Mouse (Mus musculus) neural tube, embryonic 12.5 days (tissue): ENCODE results near the gene Sec62. TPM values are rescaled to one million over a fixed set of nuclear protein-coding genes. Genes with fewer than 3 reads are reported as not detected.
"Not testable (repeated sequence)": the region's sequence is repeated elsewhere in the genome, so short reads cannot be mapped to it uniquely, and the experiment has no call there.

Experiments used
- ATAC-seq: fragments of 200-750 bp; cut with Nextera tagmentation; 2 replicates; pipeline ENCODE4 v1.8.0; 2017; ENCODE audit warnings: low read depth, mild to moderate bottlenecking, moderate TSS enrichment, moderate library complexity; ENCODE audit not compliant: low FRiP score
- H3K27ac ChIP-seq: fragments of 300-500 bp; sonication (generic); 2 replicates; pipeline ENCODE4 v1.5.1; 2016
- H3K27me3 ChIP-seq: fragments of 300-500 bp; sonication (generic); replicated peaks from 2 replicates; pipeline ENCODE4 v1.6.1; 2016; ENCODE audit warnings: mild to moderate bottlenecking
- H3K36me3 ChIP-seq: fragments of 300-500 bp; sonication (generic); 2 replicates; pipeline ENCODE4 v1.6.1; 2016; ENCODE audit warnings: mild to moderate bottlenecking
- H3K4me1 ChIP-seq: fragments of 300-500 bp; sonication (generic); 2 replicates; pipeline ENCODE4 v1.6.1; 2016
- H3K4me2 ChIP-seq: fragments of 300-500 bp; sonication (generic); replicated peaks from 2 replicates; pipeline ENCODE4 v1.6.1; 2016; ENCODE audit warnings: mild to moderate bottlenecking
- H3K4me3 ChIP-seq: fragments of 300-500 bp; sonication (generic); 2 replicates; pipeline ENCODE4 v1.5.1; 2016
- H3K9ac ChIP-seq: fragments of 300-500 bp; sonication (generic); 2 replicates; pipeline ENCODE4 v1.6.1; 2016; ENCODE audit warnings: mild to moderate bottlenecking
- H3K9me3 ChIP-seq: fragments of 300-500 bp; sonication (generic); 2 replicates; pipeline ENCODE4 v1.6.1; 2016; ENCODE audit warnings: mild to moderate bottlenecking
- WGBS: fragments of 180-500 bp; shearing (Covaris S2); methylation state at CpG from one replicate; pipeline ENCODE4 v1.1.7; 2016; 5-methylcytosine and 5-hydroxymethylcytosine counted together
- polyA plus RNA-seq: library from polyadenylated mRNA; unstranded; fragments of >200 nt; fragmentation: Nextera tagmentation; extraction: Ambion mirVana; gene quantifications from 2 replicates; pipeline ENCODE4 v1.2.1, GENCODE M21; 2016

Gene Sec62
- polyA plus RNA-seq, 1 experiment from 2014 or later: 84.1 TPM

DNA sequence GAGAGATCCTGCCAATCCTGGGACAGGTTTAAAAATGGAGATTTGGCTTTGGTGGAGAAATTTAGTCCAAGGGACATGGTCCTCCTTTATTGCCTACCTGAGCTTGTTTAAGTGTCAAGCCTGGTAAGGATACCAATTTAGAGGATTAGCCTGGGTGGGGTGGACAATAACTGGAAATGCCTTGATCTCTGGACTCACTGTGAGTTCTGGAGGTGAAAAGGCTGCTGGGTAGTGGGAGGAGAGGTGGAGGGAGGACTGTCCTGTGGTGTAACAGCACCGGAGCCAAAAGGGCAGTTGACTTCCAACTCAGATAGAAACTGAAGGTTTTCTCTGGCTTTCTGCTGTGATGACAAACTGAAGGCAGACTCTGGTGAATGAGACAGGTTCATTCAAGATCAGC lies 54.7 kb downstream of the Sec62 start:
- ATAC-seq: no peak
- Histone ChIP-seq H3K4me2 (no peak overlapping the region), H3K9ac (no peak overlapping the region)

DNA sequence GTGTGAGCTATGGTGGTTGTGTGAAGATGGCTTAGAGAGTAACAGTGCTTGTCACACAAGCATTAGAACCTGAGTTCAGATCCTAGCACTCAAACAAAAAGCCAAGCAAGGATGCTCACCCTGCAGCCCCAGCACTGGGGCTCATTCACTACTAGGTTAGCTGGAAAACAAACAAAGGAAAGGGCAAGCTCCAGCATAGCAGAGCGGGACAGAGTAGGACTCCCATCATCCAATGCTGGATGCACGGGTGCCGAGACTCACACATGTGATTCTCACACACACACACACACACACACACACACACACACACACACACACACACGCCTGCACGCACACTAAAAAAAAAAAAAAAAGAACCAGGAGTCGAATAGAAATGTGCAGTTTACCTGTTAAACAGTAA lies 58.7 kb downstream of the Sec62 start:
- H3K27me3 ChIP-seq: peaks cover 19% of the 10 kb centered on the region
- no peak overlapping the region for H3K4me2 ChIP-seq
- H3K9me3 ChIP-seq: no peaks in the 10 kb centered on the region
- no peaks in the 10 kb centered on the region for H3K36me3 ChIP-seq
- 87% methylated on average over 6 of the region's 6 CpGs for WGBS
- H3K4me1 ChIP-seq: peaks cover 8% of the 10 kb centered on the region; the same call in 1 of the 2 replicates
- H3K9ac ChIP-seq: no peak overlapping the region
- ATAC-seq: no peak
- H3K27ac ChIP-seq: no peak overlapping the region
- H3K4me3 ChIP-seq: no peak overlapping the region

More for the DNA sequence above, 54.7 kb downstream of the Sec62 start:
- Histone ChIP-seq H3K4me3 (no peak overlapping the region), H3K27me3 (no peaks in the 10 kb centered on the region), H3K36me3 (no peaks in the 10 kb centered on the region), H3K4me1 (no peaks in the 10 kb centered on the region), H3K9me3 (no peaks in the 10 kb centered on the region), H3K27ac (no peak overlapping the region)
- WGBS: 68% methylated on average over 1 of the region's 1 CpGs

DNA sequence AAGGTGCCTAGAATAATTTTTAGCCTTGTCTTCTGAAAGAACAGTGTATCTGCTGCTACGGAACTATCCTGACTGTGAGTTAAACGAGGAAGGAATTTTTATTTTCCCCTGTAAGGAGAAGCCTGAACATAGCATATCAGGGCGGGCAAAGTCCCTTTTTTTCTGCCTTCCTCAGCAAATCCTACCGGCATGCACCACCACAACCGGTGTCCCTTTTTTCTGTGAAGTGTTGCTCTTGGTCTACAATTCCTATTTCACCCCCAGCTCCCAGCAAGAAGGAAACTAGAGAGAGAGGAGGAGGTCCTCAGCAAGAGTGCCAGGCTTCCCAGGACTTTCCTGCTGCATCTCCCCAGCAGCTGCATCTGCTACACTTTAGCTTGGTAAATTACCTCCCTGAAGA lies 60.9 kb downstream of the Sec62 start:
- Histone ChIP-seq H3K4me2 (no peak overlapping the region), H3K4me1 (peaks cover 8% of the 10 kb centered on the region; the same call in 1 of the 2 replicates), H3K9me3 (no peaks in the 10 kb centered on the region), H3K27ac (no peak overlapping the region), H3K27me3 (peaks cover 25% of the 10 kb centered on the region), H3K9ac (no peak overlapping the region), H3K36me3 (no peaks in the 10 kb centered on the region), H3K4me3 (no peak overlapping the region)
- no peak for ATAC-seq
- WGBS: 92% methylated on average over 5 of the region's 5 CpGs

DNA sequence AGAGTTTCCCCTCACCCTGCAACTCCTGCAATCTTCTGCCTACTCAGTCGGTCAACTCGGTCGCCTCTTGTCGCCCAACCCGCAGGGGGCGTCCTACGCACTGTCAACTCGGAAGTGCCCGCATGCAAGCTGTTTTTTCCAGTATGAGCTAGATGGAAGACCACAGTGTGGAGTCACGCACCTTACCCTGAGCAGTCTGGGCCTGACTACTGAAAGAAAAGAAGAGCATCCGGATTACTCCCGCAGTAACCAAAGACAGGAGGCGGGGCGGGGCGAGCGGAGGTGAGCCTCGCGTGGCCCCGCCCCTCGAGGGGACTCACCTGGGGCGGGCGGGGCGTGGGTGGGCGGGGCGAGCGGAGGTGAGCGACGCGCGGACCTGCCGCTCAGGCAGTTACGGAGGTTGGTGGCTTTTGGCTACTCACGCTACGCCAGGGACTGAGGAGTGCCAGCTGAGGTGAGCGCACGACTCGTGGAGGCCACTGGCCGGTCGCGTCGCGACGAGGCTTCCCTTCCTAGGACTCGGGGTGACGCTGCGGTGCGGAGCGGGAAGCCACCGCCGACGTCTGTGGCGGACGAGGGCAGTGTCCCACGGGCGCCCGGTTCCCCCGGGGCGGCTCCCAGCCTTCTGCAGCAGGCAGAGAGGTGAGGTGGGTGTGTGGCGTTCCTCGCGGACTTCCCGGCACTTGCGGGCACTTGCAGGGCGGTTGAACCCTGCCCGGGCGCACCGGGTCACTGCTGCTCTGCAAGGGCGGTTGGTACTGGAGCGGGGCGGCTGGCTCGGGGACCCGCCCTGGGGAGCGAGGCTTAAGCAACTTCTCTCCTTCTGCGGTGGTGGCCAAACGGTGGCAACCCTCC lies 63.2 kb downstream of the Sec62 start, which contains the start of gene Gpr160:
TSS of gene Gpr160 (plus strand) at position 347 of the 855 bp plus-strand sequence.
- Histone ChIP-seq H3K9me3 (no peaks in the 10 kb centered on the region), H3K4me1 (peaks cover 8% of the 10 kb centered on the region; the same call in 1 of the 2 replicates), H3K36me3 (no peaks in the 10 kb centered on the region), H3K27me3 (peaks cover 25% of the 10 kb centered on the region), H3K27ac (no peak within 1 kb of the TSS), H3K4me3 (peak within 1 kb of the TSS; percentile 49), H3K4me2 (peak within 1 kb of the TSS; percentile 98), H3K9ac (peak within 1 kb of the TSS; percentile 59)
- ATAC-seq: peak; percentile 84
- under 1% methylated on average over 72 of the region's 75 CpGs for WGBS

DNA sequence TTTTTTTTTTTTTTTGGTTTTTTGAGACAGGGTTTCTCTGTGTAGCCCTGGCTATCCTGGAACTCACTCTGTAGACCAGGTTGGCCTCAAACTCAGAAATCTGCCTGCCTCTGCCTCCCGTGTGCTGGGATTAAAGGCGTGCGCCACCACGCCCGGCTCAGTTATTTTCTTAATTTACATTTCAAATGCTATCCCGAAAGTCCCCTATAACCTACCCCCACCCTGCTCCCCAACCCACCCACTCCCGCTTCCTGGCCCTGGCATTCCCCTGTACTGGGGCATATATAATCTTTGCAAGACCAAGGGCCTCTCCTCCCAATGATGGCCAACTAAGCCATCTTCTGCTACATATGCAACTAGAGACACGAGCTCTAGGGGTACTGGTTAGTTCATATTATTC lies 66.9 kb downstream of the Sec62 start:
- H3K27me3 ChIP-seq: peaks cover 23% of the 10 kb centered on the region
- 93% methylated on average over 8 of the region's 8 CpGs for WGBS
- H3K27ac ChIP-seq, H3K4me1 ChIP-seq, H3K4me2 ChIP-seq, H3K9ac ChIP-seq, H3K36me3 ChIP-seq, ATAC-seq, H3K9me3 ChIP-seq, H3K4me3 ChIP-seq: not testable (repeated sequence)

DNA sequence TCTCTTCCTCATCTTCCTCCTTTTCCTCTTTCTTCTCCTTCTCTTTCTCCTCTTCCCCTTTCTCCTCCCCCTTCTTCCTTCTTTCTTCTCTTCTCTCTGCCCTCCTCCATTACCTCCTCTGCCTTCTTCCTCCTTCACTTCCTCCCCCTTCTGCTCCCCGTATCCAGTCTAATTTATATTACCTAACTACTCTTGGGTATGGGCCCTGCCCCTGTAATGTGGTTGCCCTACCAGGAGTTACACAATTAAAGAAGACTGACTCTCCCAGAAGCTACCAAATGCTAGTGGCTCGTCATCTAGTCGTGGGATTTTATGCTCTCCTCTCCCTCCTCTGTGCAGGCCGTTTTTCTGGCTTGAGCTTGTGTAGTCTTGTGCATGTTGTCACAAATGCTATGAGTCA lies 68.0 kb downstream of the Sec62 start:
- ATAC-seq: no peak
- no peak overlapping the region for H3K27ac ChIP-seq
- peaks cover 13% of the 10 kb centered on the region for H3K27me3 ChIP-seq
- H3K4me3 ChIP-seq: no peak overlapping the region
- no peak overlapping the region for H3K4me2 ChIP-seq
- no peaks in the 10 kb centered on the region for H3K36me3 ChIP-seq
- H3K4me1 ChIP-seq: peaks cover 5% of the 10 kb centered on the region; the same call in 1 of the 2 replicates
- H3K9ac ChIP-seq: no peak overlapping the region
- no peaks in the 10 kb centered on the region for H3K9me3 ChIP-seq
- WGBS: 85% methylated on average over 4 of the region's 4 CpGs

DNA sequence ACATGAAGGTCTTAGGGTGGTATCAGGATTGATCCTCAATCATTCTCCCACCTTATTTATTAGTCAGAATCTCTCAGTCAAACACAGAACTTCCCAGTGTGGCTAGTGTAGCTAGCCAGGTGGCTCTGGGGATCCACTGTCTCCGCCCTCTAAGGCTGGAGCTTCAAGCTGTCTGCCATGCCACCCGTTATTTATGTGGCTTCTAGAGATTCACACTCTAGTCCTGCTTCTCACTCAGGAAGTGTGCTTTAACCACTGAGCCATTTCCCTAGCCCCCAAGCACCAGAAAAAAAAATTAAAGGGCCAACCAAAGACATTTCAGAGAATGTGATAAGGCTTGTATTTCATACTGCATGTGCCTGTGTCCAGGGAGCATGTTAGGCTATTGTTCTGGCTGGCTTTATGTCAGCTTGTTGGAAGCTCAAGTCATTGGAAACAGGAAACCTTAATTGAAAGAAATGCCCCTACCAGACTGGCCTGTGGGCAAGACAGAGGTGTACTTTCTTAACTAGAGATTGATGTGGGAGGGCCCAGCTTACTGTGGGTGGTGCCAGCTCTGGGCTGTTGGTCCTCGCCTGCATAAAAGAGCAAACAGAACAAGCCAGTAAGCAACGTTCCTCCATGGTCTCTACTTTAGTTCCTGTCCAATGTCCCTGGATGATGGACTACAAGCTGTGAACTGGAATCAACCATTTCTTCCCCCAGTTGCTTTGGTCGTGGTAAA lies 71.2 kb downstream of the Sec62 start:
- H3K27ac ChIP-seq: no peak overlapping the region
- no peaks in the 10 kb centered on the region for H3K4me1 ChIP-seq
- no peaks in the 10 kb centered on the region for H3K36me3 ChIP-seq
- H3K9ac ChIP-seq: no peak overlapping the region
- no peak overlapping the region for H3K4me2 ChIP-seq
- no peak for ATAC-seq
- no peaks in the 10 kb centered on the region for H3K27me3 ChIP-seq
- 71% methylated on average over 5 of the region's 5 CpGs for WGBS
- H3K9me3 ChIP-seq: no peaks in the 10 kb centered on the region
- H3K4me3 ChIP-seq: no peak overlapping the region

DNA sequence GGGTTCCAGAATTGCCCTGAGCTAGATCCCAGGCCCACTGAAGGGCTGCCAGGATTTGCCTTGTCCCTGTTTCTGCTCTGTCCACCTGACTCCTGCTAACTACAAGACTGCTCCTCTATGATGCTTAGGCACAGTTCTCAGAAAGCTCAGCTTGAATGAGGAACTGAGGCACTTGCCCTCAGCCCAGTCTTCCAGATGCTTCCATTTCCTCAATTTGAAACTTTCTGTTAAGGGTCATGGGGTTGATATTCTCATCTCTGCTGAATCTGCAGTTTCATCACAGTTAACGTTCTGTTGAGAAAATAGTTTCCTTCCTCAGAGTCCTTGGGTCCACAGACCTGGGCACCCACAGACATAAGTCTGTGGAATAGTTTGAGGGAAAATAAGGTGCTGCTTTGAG lies 72.0 kb downstream of the Sec62 start:
- no peaks in the 10 kb centered on the region for H3K4me1 ChIP-seq
- 81% methylated on average over 1 of the region's 1 CpGs for WGBS
- H3K4me3 ChIP-seq: no peak overlapping the region
- H3K9ac ChIP-seq: no peak overlapping the region
- H3K4me2 ChIP-seq: no peak overlapping the region
- no peak overlapping the region for H3K27ac ChIP-seq
- no peaks in the 10 kb centered on the region for H3K9me3 ChIP-seq
- H3K36me3 ChIP-seq: no peaks in the 10 kb centered on the region
- no peak for ATAC-seq
- no peaks in the 10 kb centered on the region for H3K27me3 ChIP-seq

DNA sequence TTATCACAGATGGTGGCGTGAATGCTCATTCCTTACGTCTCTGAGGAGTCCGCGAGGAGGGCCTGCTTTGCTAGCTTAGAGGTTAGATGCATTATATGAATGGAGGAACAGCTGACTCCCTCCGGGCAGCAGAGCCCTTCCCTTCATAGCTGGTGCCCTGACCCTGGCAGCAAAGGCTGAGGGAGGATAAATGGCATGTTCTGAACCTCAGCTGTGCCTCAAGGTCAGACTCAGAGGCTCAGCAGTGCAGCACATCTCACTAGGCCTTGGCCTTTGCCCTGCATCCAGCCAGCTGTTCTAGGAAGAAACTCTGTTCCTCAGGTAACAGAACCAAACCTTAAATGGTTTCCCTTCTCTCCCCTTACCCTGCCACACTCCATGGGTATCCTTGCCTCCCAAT lies 75.5 kb downstream of the Sec62 start:
- H3K9ac ChIP-seq: no peak overlapping the region
- no peaks in the 10 kb centered on the region for H3K27me3 ChIP-seq
- no peak overlapping the region for H3K4me3 ChIP-seq
- H3K36me3 ChIP-seq: no peaks in the 10 kb centered on the region
- no peak overlapping the region for H3K4me2 ChIP-seq
- WGBS: 80% methylated on average over 5 of the region's 5 CpGs
- no peak for ATAC-seq
- H3K4me1 ChIP-seq: no peaks in the 10 kb centered on the region
- H3K27ac ChIP-seq: no peak overlapping the region
- no peaks in the 10 kb centered on the region for H3K9me3 ChIP-seq

DNA sequence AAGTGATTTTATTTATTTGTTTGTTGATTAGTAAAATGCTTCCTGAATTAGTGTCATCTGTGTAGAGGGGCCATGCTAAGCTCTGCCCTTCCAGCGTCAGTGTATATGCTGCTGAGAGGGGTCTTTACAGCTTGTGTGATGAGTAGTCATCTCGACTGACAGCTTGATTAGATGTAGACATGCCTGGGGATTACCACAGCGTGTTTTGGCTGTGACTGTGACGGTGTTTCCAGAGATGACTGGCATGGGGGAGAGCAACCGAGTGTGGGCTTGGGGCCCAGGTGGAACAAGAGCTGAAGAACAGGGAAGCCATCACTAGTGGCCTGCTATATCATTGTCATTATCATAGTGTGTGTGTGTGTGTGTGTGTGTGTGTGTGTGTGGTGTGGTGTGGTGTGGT lies 76.0 kb downstream of the Sec62 start:
- no peak overlapping the region for H3K9ac ChIP-seq
- H3K27me3 ChIP-seq: no peaks in the 10 kb centered on the region
- WGBS: 80% methylated on average over 5 of the region's 5 CpGs
- no peak for ATAC-seq
- no peak overlapping the region for H3K4me2 ChIP-seq
- no peak overlapping the region for H3K4me3 ChIP-seq
- H3K4me1 ChIP-seq: no peaks in the 10 kb centered on the region
- H3K9me3 ChIP-seq: no peaks in the 10 kb centered on the region
- H3K36me3 ChIP-seq: no peaks in the 10 kb centered on the region
- no peak overlapping the region for H3K27ac ChIP-seq

DNA sequence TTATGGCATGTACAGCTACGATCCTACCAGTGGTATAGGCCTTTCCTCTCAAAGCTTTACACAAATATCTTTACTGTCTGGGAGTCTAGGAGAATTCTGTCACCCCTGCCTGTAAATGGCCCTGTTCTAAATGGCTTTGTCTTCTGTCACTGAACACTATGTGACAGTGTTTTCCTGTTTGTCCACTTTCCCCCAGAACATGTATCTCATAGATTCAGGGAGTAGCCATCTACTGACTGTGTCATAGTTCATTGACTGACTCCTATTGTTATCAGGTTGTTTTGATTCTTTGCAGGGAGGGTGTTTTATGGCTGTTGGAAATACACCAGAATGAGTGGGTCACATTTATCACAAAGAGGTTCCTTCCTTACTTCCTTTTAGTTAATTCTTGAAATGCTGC lies 77.3 kb downstream of the Sec62 start:
- ATAC-seq: no peak
- Histone ChIP-seq H3K27ac (no peak overlapping the region), H3K4me2 (no peak overlapping the region), H3K4me1 (no peaks in the 10 kb centered on the region), H3K27me3 (no peaks in the 10 kb centered on the region), H3K9me3 (no peaks in the 10 kb centered on the region), H3K36me3 (no peaks in the 10 kb centered on the region), H3K9ac (no peak overlapping the region), H3K4me3 (no peak overlapping the region)
- WGBS: 96% methylated on average over 1 of the region's 1 CpGs
